Mouse (Mus musculus) kidney, postnatal 0 days (tissue): ENCODE data around the gene Vmn1r59. TPM values are rescaled to one million over a fixed set of nuclear protein-coding genes. Genes with fewer than 3 reads are reported as not detected.
"Not testable (repeated sequence)": the region's sequence is repeated elsewhere in the genome, so short reads cannot be mapped to it uniquely, and the experiment has no call there.

Experiments used
- ATAC-seq: fragments of 200-750 bp; cut with Nextera tagmentation; replicated peaks from 2 replicates; pipeline ENCODE4 v1.8.0; 2017; ENCODE audit warnings: low read depth, moderate number of reproducible peaks, moderate TSS enrichment, moderate library complexity; ENCODE audit not compliant: low FRiP score
- DNase-seq: peaks from one replicate; pipeline ENCODE4 v3.0.0-alpha.2; 2016; ENCODE audit warnings: low spot score
- H3K27ac ChIP-seq: fragments of 300-500 bp; sonication (generic); 2 replicates; pipeline ENCODE4 v1.5.1; 2014; ENCODE audit warnings: mild to moderate bottlenecking
- H3K27me3 ChIP-seq: fragments of 300-500 bp; sonication (generic); 2 replicates; pipeline ENCODE4 v1.6.1; 2014; ENCODE audit warnings: low read length, mixed read lengths; ENCODE audit not compliant: insufficient read depth
- H3K36me3 ChIP-seq: fragments of 300-500 bp; sonication (generic); 2 replicates; pipeline ENCODE4 v1.6.1; 2014; ENCODE audit warnings: low read length, mixed read lengths; ENCODE audit not compliant: insufficient read depth
- H3K4me1 ChIP-seq: fragments of 300-500 bp; sonication (generic); replicated peaks from 2 replicates; pipeline ENCODE4 v1.6.1; 2014; ENCODE audit warnings: antibody characterized with exemption, low read length, mixed read lengths; ENCODE audit not compliant: insufficient read depth
- H3K4me2 ChIP-seq: fragments of 300-500 bp; sonication (generic); 2 replicates; pipeline ENCODE4 v1.6.1; 2014; ENCODE audit warnings: mild to moderate bottlenecking, low read length, moderate library complexity, mixed read lengths
- H3K4me3 ChIP-seq: fragments of 300-500 bp; sonication (generic); replicated peaks from 2 replicates; pipeline ENCODE4 v1.5.1; 2014; ENCODE audit warnings: low read depth, low read length
- H3K9ac ChIP-seq: fragments of 300-500 bp; sonication (generic); 2 replicates; pipeline ENCODE4 v1.6.1; 2014; ENCODE audit warnings: low read depth, low read length
- H3K9me3 ChIP-seq: fragments of 300-500 bp; sonication (generic); replicated peaks from 2 replicates; pipeline ENCODE4 v1.6.1; 2016; ENCODE audit warnings: low read length, inconsistent platforms, mixed read lengths
- CTCF ChIP-seq: IDR thresholded peaks from 2 replicates; pipeline ENCODE4 v1.5.1; 2016; ENCODE audit warnings: antibody characterized with exemption, low read depth, mild to moderate bottlenecking, moderate library complexity
- WGBS: fragments of 180-500 bp; shearing (Covaris S2); extraction: QIAGEN DNeasy Blood & Tissue Kit; methylation state at CpG from one replicate; pipeline ENCODE4 v1.1.7; 2014; 5-methylcytosine and 5-hydroxymethylcytosine counted together
- polyA plus RNA-seq: library from polyadenylated mRNA; unstranded; fragments of >200 nt; fragmentation: Nextera tagmentation; extraction: Ambion mirVana; gene quantifications from 2 replicates; pipeline ENCODE4 v1.2.1, GENCODE M21; 2015

Gene Vmn1r59
- polyA plus RNA-seq: not detected in 2 replicates

DNA sequence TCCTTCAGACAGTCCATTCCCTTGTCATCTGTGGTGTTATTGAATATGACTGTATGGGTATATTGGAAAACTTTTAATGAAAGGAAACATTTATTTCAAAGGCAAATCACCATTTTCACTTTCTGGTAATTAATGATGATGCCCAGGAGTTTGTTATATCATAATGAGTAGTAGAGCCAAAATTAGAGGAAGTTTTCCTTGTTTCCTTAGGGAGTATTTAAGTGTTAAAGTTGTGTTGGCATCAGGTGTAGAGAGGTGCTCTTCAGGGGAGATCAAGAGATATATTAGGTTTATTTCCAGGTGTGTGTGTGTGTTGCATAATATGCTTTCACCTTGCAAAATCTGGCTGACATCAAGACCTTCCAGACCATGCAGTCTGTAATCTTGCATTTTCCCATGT is at the start of gene Vmn1r59:
Gene Vmn1r59 (minus strand): TSS at position 101 of the 400 bp plus-strand sequence.
- no peak for DNase-seq
- H3K27me3 ChIP-seq: no peaks in the 10 kb centered on the region
- TF ChIP-seq CTCF: no peak
- no peak within 1 kb of the TSS for H3K4me2 ChIP-seq
- no peaks in the 10 kb centered on the region for H3K4me1 ChIP-seq
- H3K9ac ChIP-seq: no peak within 1 kb of the TSS
- H3K27ac ChIP-seq: no peak within 1 kb of the TSS
- no peak within 1 kb of the TSS for H3K4me3 ChIP-seq
- H3K36me3 ChIP-seq: no peaks in the 10 kb centered on the region
- no peaks in the 10 kb centered on the region for H3K9me3 ChIP-seq
- ATAC-seq: no peak

DNA sequence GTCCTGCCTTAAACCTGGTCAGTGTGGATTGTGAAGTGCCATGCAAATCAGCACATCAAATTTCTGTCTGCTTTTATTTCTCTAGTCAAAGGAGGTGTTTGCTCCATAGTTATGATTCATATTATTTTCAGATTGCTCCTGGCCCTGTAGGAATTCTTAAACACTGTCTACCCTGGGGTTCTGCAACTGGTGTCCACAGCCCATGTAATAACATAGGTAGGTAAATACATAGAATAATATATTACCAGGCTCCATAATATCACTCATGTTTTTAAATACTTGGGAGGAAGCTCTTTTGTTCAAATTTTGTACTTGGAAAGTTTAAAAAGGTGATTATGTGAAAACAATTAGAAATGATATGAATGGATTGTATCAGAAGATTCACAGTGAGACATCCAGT is 37.3 kb upstream of the Vmn1r59 start, which contains the start of gene Vmn2r28:
Gene Vmn2r28 (minus strand): TSS at position 101 of the 400 bp plus-strand sequence.
- not testable (repeated sequence) for H3K9me3 ChIP-seq, H3K9ac ChIP-seq, H3K36me3 ChIP-seq, H3K4me1 ChIP-seq, H3K27me3 ChIP-seq, H3K27ac ChIP-seq, ATAC-seq, DNase-seq, H3K4me2 ChIP-seq, H3K4me3 ChIP-seq

DNA sequence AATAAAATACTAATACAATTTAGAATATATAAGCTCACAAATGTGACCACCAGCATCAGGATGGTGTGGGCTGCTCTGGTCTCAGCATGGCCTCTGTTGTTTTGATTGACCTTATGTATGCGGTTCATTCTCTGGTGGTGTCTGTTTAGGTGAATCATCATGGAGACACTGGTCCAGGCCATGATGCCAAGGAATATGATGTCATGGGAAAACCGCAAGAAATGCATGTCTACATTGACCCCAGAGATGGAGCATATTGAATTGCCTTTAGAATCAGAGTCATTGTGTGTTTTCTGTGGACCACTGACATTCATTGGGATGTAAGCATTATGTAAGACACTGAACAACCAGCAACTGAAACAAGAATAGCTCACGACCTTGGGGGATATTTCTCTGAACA is 2.6 kb downstream of the Vmn1r59 start:
- WGBS: 67% methylated on average over 3 of the region's 3 CpGs
- H3K27me3 ChIP-seq, H3K9me3 ChIP-seq, H3K4me2 ChIP-seq, H3K27ac ChIP-seq, H3K9ac ChIP-seq, H3K4me3 ChIP-seq, ATAC-seq, H3K36me3 ChIP-seq, DNase-seq, H3K4me1 ChIP-seq: not testable (repeated sequence)

DNA sequence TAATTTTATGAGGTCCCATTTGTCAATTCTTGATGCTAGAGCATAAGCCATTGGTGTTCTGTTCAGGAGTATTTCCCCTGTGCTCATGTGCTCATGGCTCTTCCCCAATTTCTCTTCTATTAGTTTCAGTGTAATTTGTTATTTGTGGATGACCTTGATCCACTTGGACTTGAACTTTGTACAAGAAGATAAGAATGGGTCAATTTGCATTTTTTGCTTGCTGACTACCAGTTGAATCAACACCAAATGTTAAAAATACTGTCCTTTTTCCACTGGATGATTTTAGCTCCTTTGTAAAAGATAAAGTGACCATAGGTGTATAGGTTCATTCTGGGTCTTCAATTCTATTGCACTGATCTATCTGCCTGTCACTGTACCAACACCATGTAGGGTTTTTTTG is 7.9 kb downstream of the Vmn1r59 start:
- no peaks in the 10 kb centered on the region for H3K36me3 ChIP-seq
- DNase-seq (no peak), ATAC-seq (no peak)
- H3K9ac ChIP-seq: no peak overlapping the region
- no peak overlapping the region for H3K27ac ChIP-seq
- no peak overlapping the region for H3K4me2 ChIP-seq
- no peak overlapping the region for H3K4me3 ChIP-seq
- H3K9me3 ChIP-seq: no peaks in the 10 kb centered on the region
- H3K4me1 ChIP-seq: no peaks in the 10 kb centered on the region
- H3K27me3 ChIP-seq: no peaks in the 10 kb centered on the region
- TF ChIP-seq CTCF: no peak

DNA sequence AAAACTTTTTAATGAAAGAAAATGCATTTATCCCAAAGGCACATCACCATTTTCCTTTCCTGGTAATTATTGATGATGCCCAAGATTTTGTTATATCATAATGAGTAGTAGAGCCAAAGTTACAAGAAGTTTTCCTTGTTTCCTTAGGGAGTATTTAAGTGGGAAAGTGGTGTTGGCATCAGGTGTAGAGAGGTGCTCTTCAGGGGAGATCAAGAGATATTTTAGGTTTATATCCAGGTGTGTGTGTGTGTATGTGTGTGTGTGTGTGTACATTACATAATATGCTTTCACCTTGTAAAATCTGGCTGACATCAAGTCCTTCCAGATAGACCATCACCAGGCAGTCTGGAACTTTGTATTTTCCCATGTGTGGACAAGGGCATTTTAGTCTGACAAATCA is 43.3 kb downstream of the Vmn1r59 start, which contains the start of gene Vmn1r58:
Gene Vmn1r58 (minus strand): TSS at position 101 of the 400 bp plus-strand sequence.
- not testable (repeated sequence) for H3K9ac ChIP-seq, H3K27me3 ChIP-seq, H3K36me3 ChIP-seq, ATAC-seq, H3K4me1 ChIP-seq, H3K4me2 ChIP-seq, H3K4me3 ChIP-seq, H3K27ac ChIP-seq, DNase-seq, H3K9me3 ChIP-seq

DNA sequence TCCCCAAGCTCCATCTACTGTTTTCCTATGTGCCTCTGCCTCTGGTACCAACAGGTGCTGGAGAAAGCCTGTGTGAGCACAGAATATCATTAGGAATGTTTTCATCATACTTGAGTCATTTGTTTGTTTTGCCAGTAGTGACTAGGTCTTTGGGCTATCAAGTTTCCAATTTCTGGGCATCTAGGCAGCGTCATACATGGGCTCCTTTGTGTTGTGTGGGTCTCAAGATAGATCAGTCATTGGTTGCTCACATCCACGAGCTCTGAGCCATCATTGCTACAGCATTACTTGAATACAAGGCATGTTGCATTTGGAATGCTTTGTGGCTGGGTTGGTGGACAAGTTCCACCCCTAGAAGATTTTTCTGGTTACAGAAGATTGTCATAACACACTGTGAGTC is 50.4 kb downstream of the Vmn1r59 start:
- Histone ChIP-seq H3K4me3 (no peak overlapping the region), H3K4me2 (no peak overlapping the region), H3K27me3 (no peaks in the 10 kb centered on the region), H3K9me3 (0 out of 2 replicates have a peak, but pooled peaks cover 4% of the 10 kb centered on the region), H3K36me3 (no peaks in the 10 kb centered on the region), H3K4me1 (no peaks in the 10 kb centered on the region), H3K9ac (no peak overlapping the region), H3K27ac (no peak overlapping the region)
- no peak for ATAC-seq
- no peak for DNase-seq
- no peak for TF ChIP-seq CTCF
- WGBS: 37% methylated on average over 2 of the region's 2 CpGs

Other genes starting within 250 kb of the Vmn1r59 start
- not detected in 2 replicates for gene Vmn1r57, start 238.3 kb downstream of the Vmn1r59 start, polyA plus RNA-seq
- not detected in 2 replicates for gene Gm5065, start 106.2 kb downstream of the Vmn1r59 start, polyA plus RNA-seq
- not detected in 2 replicates for gene Nlrp2, start 105.7 kb downstream of the Vmn1r59 start, polyA plus RNA-seq
- not detected in 2 replicates for gene Vmn1r58, start 43.4 kb downstream of the Vmn1r59 start, polyA plus RNA-seq
- not detected in 2 replicates for gene Vmn2r28, start 37.2 kb upstream of the Vmn1r59 start, polyA plus RNA-seq
- gene Vmn1r60, start 90.5 kb upstream of the Vmn1r59 start, polyA plus RNA-seq: not detected in 2 replicates
- not detected in 2 replicates for gene Vmn1r61, start 156.5 kb upstream of the Vmn1r59 start, polyA plus RNA-seq
- gene Vmn1r62, start 216.9 kb upstream of the Vmn1r59 start, polyA plus RNA-seq: not detected in 2 replicates